Mouse (Mus musculus) lung, adult 18-20 months (tissue): ENCODE measurements at regions not wholly inside any gene's neighbourhood (a gene's known extent, or its start where the extent isn't known, plus 50 kb on each side); places are given as distances from the start of the nearest gene placed in this dataset.
"Not testable (repeated sequence)": the region's sequence is repeated elsewhere in the genome, so short reads cannot be mapped to it uniquely, and the experiment has no call there.

ENCODE experiments used
- DNase-seq, 2 experiments: peaks; one replicate each; pipeline ENCODE4 v3.0.0; 2022; ENCODE audit warnings: mixed read lengths in 2 of 2

- DNase-seq: not testable (repeated sequence)
Measured at GRCm38 (mm10) chr12:115861759-115862158, 185.8 kb upstream of the Zfp386 start.

DNA sequence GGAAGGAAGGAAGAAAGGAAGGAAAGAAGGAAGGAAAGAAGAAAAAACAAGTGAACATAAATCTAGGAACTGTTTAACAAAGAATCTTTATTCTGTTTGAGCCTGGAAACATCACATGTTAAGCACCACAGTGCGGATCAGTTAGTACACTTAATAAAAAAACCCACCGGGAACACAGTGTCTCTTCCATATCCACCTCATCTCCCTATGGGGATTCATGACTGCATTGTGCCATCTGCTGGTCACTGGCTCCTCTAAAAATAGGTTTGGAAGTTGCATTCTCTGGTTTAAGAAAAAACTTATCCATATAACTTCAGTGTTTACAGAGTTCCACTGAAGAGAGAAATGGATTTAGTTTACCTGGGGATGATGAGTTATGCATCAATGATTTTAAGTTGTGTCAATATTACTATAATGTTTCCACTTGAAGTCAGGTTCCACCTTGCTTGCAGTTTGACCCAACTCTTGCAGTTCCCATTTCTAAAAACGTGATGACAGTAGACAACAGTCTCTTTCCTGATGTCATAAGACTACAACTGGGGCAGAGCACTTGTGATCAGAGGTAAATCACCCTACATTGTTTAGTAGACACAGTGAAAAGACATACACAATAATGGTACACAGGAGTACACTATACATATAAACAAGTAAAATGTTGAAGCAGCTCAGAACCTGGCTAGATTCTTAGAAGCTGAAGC is 182.3 kb upstream of the Zfp386 start:
- not testable (repeated sequence) for DNase-seq

DNA sequence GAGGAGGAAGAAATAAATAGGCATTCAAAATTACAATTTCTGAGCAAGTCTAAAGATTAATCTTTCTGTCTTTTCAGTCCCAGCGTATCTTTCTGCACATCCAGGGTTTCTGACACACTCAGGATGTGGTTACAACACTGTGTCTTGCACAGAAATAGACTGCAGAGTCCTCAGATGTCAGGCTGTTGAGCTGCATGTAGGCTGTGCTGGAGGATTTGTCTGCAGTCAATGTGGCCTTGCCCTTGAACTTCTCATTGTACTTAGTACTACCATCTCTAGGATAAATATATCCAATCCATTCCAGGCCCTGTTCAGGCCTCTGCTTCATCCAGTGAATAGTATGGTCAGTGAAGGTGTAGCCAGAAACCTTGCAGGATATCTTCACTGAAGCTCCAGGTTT is 178.9 kb upstream of the Zfp386 start:
- DNase-seq: not testable (repeated sequence)

DNA sequence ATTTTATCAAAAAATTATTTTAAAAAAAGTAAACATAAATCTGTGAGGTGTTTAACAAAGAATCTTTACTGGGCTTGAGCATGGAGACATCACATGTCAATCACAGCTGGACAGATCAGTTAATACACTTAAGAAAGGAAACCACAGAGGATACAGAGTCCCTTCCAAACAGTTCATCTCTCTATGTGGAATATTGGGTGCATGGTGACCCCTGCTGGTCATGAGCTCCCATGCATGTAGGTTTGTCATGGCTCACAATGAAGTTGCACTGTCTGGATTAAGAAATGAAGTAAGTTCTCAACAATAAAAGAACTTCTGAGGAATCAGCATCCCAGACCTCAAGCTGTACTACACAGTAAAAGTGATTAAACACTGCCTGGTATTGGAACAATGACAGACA is 175.1 kb upstream of the Zfp386 start:
- not testable (repeated sequence) for DNase-seq

- not testable (repeated sequence) for DNase-seq
Measured at GRCm38 (mm10) chr12:115873976-115874375, 173.5 kb upstream of the Zfp386 start.

DNA sequence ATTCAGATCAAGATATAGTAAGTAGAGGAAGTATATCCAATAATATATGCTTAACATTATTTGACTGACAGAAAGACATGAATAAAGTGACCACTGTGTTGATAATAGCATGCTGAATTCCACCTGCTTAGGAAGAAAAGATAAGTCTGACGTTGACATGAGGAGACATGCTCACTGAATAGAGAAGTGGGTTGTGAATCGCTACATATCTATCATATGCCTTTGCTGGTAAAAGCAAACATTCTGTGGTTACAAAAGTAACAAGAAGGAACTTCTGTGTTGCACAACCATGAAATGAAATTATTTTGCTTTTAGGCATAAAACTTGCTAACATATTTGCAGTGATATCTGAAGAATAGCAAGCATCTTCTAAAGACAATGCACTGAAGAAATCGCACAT is 163.8 kb upstream of the Zfp386 start:
- DNase-seq: no peak

- DNase-seq: no peak
Measured at GRCm38 (mm10) chr12:115887976-115888375, 159.5 kb upstream of the Zfp386 start.

- peak in 1 of 2 experiments; percentile 13 for DNase-seq
Measured at GRCm38 (mm10) chr12:115892656-115893055, 154.9 kb upstream of the Zfp386 start.

- not testable (repeated sequence) for DNase-seq
Measured at GRCm38 (mm10) chr12:115912226-115912625, 135.3 kb upstream of the Zfp386 start.

DNA sequence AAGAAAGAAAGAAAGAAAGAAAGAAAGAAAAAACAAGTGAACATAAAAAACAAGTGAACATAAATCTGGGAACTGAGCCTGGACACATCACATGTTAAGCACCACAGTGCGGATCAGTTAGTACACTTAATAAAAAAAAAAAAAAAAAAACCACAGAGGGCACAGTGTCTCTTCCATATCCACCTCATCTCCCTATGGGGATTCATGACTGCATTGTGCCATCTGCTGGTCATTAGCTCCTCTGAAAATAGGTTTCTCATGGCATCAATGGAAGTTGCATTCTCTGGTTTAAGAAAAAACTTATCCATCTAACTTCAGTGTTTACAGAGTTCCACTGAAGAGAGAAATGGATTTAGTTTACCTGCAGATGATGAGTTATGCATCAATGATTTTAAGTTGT is 132.1 kb upstream of the Zfp386 start:
- not testable (repeated sequence) for DNase-seq

DNA sequence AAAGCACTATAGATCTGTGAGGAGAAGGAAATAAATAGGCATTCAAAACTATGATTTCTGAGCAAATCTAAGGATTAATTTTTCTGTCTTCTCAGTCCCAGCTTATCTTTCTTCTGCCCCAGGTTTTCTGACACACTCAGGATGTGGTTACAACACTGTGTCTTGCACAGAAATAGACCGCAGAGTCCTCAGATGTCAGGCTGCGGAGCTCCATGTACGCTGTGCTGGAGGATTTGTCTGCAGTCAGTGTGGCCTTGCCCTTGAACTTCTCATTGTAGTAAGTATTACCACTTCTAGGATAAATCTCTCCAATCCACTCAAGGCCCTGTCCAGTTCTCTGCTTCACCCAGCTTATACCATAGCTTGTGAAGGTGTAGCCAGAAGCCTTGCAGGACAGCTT is 127.4 kb upstream of the Zfp386 start:
- not testable (repeated sequence) for DNase-seq

GRCm38 (mm10) chr12:115923999-115924398 is 123.5 kb upstream of the Zfp386 start:
- DNase-seq: not testable (repeated sequence)

GRCm38 (mm10) chr12:115925542-115925941 is 122.0 kb upstream of the Zfp386 start:
- DNase-seq: not testable (repeated sequence)

DNA sequence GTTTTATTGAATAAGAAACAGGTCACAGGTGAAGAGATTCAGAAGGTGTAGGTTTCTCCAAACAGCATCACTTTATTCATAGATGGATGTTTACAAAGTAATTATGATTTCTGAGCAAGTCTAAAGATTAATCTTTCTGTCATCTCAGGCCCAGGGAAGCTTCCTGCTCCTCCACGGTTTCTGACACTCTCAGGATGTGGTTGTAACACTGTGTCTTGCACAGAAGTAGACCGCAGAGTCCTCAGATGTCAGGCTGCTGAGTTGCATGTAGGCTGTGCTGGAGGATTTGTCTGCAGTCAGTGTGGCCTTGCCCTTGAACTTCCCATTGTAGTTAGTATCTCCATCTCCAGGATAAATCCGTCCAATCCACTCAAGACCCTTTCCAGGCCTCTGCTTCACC is 95.2 kb upstream of the Zfp386 start:
- DNase-seq: peak in 1 of 2 experiments; percentile 0

DNA sequence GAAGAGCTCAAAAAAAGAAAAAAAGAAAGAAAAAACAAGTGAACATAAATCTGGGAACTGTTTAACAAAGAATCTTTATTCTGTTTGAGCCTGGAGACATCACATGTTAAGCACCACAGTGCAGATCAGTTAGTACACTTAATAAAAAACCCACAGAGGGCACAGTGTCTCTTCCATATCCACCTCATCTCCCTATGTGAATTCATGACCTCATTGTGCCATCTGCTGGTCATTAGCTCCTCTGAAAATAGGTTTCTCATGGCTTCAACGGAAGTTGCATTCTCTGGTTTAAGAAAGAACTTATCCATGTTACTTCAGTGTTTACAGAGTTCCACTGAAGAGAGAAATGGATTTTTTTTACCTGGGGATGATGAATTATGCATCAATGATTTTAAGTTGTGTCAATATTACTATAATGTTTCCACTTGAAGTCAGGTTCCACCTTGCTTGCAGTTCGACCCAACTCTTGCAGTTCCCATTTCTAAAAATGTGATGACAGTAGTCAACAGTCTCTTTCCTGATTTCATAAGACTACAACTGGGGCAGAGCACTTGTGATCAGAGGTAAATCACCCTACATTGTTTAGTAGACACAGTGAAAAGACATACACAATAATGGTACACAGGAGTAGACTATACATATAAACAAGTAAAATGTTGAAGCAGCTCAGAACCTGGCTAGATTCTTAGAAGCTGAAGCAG is 91.9 kb upstream of the Zfp386 start:
- not testable (repeated sequence) for DNase-seq

GRCm38 (mm10) chr12:115963701-115964100 is 83.8 kb upstream of the Zfp386 start:
- DNase-seq: not testable (repeated sequence)

GRCm38 (mm10) chr12:115967522-115967921 is 80.0 kb upstream of the Zfp386 start:
- not testable (repeated sequence) for DNase-seq
